Mouse (Mus musculus) liver, embryonic 15.5 days (tissue): Measurements from ENCODE around the gene Pik3cd. TPM values are rescaled to one million over a fixed set of nuclear protein-coding genes. Genes with fewer than 3 reads are reported as not detected.

Source experiments
- ATAC-seq: fragments of 200-750 bp; cut with Nextera tagmentation; 2 replicates; pipeline ENCODE4 v1.8.0; 2017; ENCODE audit warnings: moderate number of reproducible peaks, mild to moderate bottlenecking, moderate library complexity; ENCODE audit not compliant: insufficient read depth
- H3K27ac ChIP-seq: fragments of 300-500 bp; sonication (generic); replicated peaks from 2 replicates; pipeline ENCODE4 v1.5.1; 2015; ENCODE audit warnings: mild to moderate bottlenecking, inconsistent platforms
- H3K27me3 ChIP-seq: fragments of 300-500 bp; sonication (generic); 2 replicates; pipeline ENCODE4 v1.6.1; 2015; ENCODE audit warnings: mild to moderate bottlenecking, inconsistent platforms
- H3K36me3 ChIP-seq: fragments of 300-500 bp; sonication (generic); replicated peaks from 2 replicates; pipeline ENCODE4 v1.6.1; 2015; ENCODE audit warnings: moderate library complexity, mild to moderate bottlenecking, inconsistent platforms
- H3K4me1 ChIP-seq: fragments of 300-500 bp; sonication (generic); replicated peaks from 2 replicates; pipeline ENCODE4 v1.6.1; 2015; ENCODE audit warnings: inconsistent platforms
- H3K4me2 ChIP-seq: fragments of 300-500 bp; sonication (generic); 2 replicates; pipeline ENCODE4 v1.6.1; 2015; ENCODE audit warnings: moderate library complexity, mild to moderate bottlenecking, inconsistent platforms
- H3K4me3 ChIP-seq: fragments of 300-500 bp; sonication (generic); replicated peaks from 2 replicates; pipeline ENCODE4 v1.5.1; 2015; ENCODE audit warnings: mild to moderate bottlenecking, inconsistent platforms
- H3K9ac ChIP-seq: fragments of 300-500 bp; sonication (generic); 2 replicates; pipeline ENCODE4 v1.6.1; 2015; ENCODE audit warnings: moderate library complexity, mild to moderate bottlenecking, inconsistent platforms
- H3K9me3 ChIP-seq: fragments of 300-500 bp; sonication (generic); replicated peaks from 2 replicates; pipeline ENCODE4 v1.6.1; 2016; ENCODE audit warnings: inconsistent platforms
- WGBS: fragments of 180-500 bp; shearing (Covaris S2); methylation state at CpG from one replicate; pipeline ENCODE4 v1.1.7; 2015; ENCODE audit warnings: mixed read lengths; ENCODE audit not compliant: insufficient replicate concordance; 5-methylcytosine and 5-hydroxymethylcytosine counted together
- polyA plus RNA-seq: library from polyadenylated mRNA; unstranded; fragments of >200 nt; fragmentation: Nextera tagmentation; extraction: Ambion mirVana; gene quantifications from 2 replicates; pipeline ENCODE4 v1.2.1, GENCODE M21; 2015

The Pik3cd gene
- polyA plus RNA-seq, 1 experiment from 2014 or later = 7.3 TPM

DNA sequence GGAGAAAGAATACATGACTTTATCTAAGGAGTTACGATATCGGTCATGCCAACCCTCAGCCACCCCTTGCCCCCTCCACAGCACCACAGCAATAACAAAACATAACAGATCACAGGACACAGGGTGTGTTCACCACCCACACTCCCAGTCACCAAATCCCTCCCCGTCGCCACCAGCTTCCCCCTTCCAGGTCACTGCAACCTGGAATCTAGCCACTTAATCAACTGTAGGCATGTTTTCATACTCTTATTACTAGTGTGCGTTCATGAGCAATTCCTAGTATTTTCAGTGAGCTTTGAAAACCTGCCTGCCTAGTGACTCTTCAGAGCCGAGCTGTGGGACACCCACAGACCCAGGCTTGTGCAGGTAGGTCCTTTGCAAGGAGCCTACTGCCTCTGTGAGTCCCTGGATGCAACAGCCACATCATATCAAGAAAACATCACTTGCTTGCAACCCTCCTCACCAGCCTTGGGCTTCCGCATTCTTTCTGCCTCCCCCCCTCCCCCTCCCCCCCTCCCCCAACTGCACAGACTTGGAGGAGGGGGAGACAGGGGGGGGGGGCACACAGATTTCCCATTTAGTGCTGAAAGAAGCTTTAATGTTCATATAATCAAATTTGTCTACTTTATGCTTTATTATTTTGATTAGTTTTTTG lies 38.4 kb downstream of the Pik3cd start:
- no peak for ATAC-seq
- Histone ChIP-seq H3K27me3 (no peaks in the 10 kb centered on the region), H3K4me2 (no peak overlapping the region), H3K9me3 (no peaks in the 10 kb centered on the region), H3K9ac (no peak overlapping the region), H3K27ac (no peak overlapping the region), H3K4me1 (peaks cover 7% of the 10 kb centered on the region; the same call in 1 of the 2 replicates), H3K4me3 (no peak overlapping the region), H3K36me3 (peaks cover under 1% of the 10 kb centered on the region; the same call in 1 of the 2 replicates)
- 48% methylated on average over 7 of the region's 7 CpGs for WGBS

DNA sequence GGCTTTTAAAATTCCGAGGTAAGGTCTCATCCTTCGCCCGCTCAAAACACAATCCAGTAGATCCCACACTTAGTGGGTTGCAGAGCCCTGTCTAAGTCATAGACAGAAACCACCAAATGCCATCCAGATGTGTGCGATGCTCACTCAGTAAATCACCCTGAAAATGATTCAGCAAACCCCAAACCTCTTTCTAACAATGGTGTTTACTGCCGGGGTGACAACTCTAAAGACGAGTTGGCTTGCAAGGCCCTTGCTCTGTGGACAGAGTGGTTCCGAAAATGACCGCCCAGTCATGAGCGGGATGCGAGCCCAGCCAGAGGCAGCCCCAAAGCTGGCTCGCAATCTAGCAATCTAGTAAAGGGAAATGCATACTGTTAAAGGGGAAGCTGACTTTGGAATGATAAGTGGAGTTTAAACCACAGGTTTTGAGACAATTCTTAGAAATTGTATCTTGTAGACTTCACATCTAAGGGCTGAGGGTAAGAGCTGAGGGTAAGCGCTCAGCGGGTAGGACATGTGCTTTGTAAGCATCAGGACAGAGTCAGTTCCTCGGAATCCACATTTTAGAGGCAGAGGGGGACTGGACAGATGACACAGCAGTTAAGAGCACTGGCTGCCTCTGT lies 40.3 kb downstream of the Pik3cd start:
- H3K9ac ChIP-seq = no peak overlapping the region
- peaks cover 2% of the 10 kb centered on the region; the same call in 1 of the 2 replicates for H3K36me3 ChIP-seq
- ATAC-seq = 0 out of 2 replicates have a peak, but pooled peaks have one; percentile 20
- no peak overlapping the region for H3K4me3 ChIP-seq
- no peaks in the 10 kb centered on the region for H3K9me3 ChIP-seq
- H3K27ac ChIP-seq = no peak overlapping the region
- H3K27me3 ChIP-seq = no peaks in the 10 kb centered on the region
- peaks cover 7% of the 10 kb centered on the region; the same call in 1 of the 2 replicates for H3K4me1 ChIP-seq
- 22% methylated on average over 14 of the region's 14 CpGs for WGBS
- no peak overlapping the region for H3K4me2 ChIP-seq

DNA sequence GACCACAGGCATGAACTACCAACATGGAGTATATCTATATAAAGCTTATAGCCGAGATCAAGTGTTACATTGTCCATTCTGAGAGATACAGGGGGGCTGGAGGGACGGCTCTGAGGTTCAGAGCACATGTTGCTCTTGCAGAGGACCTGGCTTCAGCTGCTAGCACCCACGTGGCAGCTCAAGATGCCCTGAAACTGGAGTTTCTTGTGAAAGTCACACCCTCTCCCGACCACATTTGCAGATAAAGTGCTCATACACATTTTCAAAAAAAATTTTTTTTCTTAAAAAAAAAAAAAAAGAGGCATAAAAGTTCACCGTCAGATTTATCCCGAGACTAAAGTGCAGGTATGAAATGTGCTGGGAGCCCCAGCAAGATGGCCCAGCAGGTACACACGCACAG lies 41.8 kb downstream of the Pik3cd start:
- Histone ChIP-seq H3K4me3 (no peak overlapping the region), H3K4me1 (peaks cover 7% of the 10 kb centered on the region; the same call in 1 of the 2 replicates), H3K27me3 (no peaks in the 10 kb centered on the region), H3K4me2 (no peak overlapping the region), H3K36me3 (peaks cover 3% of the 10 kb centered on the region; the same call in 1 of the 2 replicates), H3K9me3 (no peaks in the 10 kb centered on the region), H3K27ac (no peak overlapping the region), H3K9ac (no peak overlapping the region)
- 43% methylated on average over 7 of the region's 7 CpGs for WGBS
- ATAC-seq = no peak

DNA sequence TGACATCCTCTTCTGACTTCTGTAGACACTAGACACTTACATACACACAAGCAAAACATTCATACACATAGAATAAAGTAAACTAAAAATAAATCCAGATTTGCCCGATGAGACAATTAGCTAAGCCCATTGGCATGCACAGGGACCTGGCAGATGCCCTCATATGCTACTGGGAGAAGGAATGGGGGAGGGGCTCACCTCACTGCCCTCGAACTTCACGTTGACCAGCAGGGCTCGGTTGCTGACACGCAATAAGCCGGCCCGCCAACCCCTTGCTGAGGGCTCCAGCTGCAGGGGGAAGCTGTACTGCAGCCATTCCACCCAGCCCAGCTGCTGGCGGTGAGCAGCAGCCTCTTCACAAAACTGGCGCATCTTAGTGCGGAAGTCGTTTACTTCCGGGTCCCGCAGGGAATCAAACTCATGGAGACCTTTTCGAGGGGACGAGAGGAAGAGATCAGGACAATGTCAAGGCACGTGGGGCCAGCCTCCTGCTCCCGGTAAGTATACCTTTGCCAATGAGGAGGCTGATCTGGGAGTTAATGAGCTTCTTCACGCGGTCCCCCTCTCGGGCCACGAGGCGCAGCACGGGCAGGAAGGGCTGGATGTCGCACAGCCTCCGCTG lies 42.8 kb downstream of the Pik3cd start:
- no peak for ATAC-seq
- Histone ChIP-seq H3K4me1 (peaks cover 7% of the 10 kb centered on the region; the same call in 1 of the 2 replicates), H3K4me2 (no peak overlapping the region), H3K9ac (no peak overlapping the region), H3K27ac (no peak overlapping the region), H3K36me3 (peaks cover 5% of the 10 kb centered on the region), H3K9me3 (no peaks in the 10 kb centered on the region), H3K4me3 (no peak overlapping the region), H3K27me3 (no peaks in the 10 kb centered on the region)
- WGBS = 76% methylated on average over 25 of the region's 25 CpGs

DNA sequence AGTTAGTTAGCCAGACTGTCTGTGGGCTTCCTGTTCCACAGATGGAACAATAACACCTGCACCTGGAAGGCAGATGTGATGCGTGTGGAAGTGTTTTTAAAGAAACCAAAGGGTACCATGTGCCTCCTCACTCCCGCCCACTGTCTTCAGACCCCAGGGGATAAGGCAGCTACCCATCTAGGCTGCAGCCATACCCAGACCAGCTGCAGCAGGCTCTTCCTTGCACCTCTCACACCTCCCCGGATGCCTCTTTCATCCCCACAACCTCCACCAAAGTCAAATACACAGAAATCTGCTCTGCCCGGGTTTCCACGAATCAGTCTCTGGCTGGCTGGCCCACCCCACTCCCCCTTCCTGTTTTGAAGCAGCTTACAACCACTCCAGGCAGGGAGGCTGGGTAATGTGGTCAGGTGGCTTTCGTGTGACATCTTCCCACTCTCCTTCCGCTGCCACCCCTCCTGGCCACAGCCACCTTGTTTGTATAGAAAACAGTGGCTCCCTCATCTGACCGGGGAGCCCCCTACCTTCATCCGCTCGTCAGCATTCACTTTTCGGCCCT lies 44.4 kb downstream of the Pik3cd start:
- no peak overlapping the region for H3K27ac ChIP-seq
- no peak for ATAC-seq
- no peaks in the 10 kb centered on the region for H3K27me3 ChIP-seq
- peaks cover 9% of the 10 kb centered on the region for H3K36me3 ChIP-seq
- no peak overlapping the region for H3K4me2 ChIP-seq
- H3K4me3 ChIP-seq = no peak overlapping the region
- no peaks in the 10 kb centered on the region for H3K9me3 ChIP-seq
- 42% methylated on average over 11 of the region's 11 CpGs for WGBS
- H3K9ac ChIP-seq = no peak overlapping the region
- H3K4me1 ChIP-seq = 0 out of 2 replicates have a peak, but pooled peaks cover 4% of the 10 kb centered on the region

DNA sequence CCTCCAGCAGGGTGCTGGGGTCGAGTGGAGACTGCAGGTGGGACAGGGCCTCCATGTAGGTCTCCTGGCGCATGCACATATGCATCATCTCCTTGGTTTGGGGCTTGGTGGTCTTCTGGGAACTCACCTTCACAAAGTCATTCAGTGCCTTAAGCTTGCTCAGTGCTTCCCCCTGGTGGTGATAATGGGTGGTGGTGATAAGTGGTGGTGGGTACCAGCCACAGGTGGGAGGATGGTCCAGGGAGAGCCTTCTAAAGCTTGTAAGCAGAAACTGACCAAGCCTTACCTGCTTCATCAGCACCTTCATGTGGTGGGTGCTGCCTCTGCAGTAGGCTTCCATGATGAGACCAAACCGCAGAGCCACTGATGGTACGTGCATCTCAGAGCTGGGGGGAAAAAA lies 48.1 kb downstream of the Pik3cd start:
- WGBS = 68% methylated on average over 4 of the region's 4 CpGs

DNA sequence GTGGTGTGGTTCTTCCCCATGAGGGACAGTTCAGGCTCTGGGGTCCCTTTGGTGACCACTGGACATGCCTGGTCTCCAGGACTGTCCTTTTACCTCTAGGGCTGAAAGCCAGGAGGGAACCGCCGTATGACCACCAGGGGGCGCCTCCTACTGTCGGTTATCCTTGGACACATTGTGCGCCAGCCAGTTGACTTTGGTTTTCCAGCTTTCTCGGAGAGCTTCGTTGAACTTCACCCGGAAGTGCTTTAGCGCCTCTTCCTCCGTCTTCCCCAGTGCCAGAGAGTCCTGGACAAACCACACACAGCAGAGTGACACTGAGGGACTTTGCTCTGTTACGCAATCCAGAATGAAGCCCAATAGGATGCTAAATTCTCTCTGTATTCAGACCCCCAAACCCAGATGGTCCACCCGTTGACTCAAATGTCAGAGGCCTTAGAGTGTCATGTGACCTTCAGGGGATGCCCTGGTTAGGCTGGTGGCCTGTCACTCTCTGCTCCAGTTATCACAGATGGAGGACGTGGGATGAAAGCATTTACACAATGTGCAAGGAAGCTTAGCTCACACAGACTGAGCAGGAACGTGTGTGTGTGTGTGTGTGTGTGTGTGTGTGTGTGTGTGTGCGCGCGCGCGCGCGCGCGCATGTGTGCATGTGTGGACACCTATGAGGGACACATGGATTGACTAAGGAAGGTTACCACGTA lies 51.7 kb downstream of the Pik3cd start:
- ATAC-seq = no peak
- 56% methylated on average over 24 of the region's 24 CpGs for WGBS
- Histone ChIP-seq H3K9ac (no peak overlapping the region), H3K27ac (no peak overlapping the region), H3K4me2 (no peak overlapping the region; the same call in 1 of the 2 replicates), H3K36me3 (peaks cover 17% of the 10 kb centered on the region), H3K27me3 (no peaks in the 10 kb centered on the region), H3K4me3 (no peak overlapping the region), H3K9me3 (no peaks in the 10 kb centered on the region), H3K4me1 (peaks cover 23% of the 10 kb centered on the region; the same call in 1 of the 2 replicates)

More for the DNA sequence above, 48.1 kb downstream of the Pik3cd start:
- no peaks in the 10 kb centered on the region for H3K27me3 ChIP-seq
- no peak overlapping the region for H3K4me3 ChIP-seq
- H3K9ac ChIP-seq = no peak overlapping the region
- H3K36me3 ChIP-seq = peaks cover 15% of the 10 kb centered on the region
- H3K9me3 ChIP-seq = no peaks in the 10 kb centered on the region
- no peak for ATAC-seq
- no peak overlapping the region for H3K4me2 ChIP-seq
- H3K4me1 ChIP-seq = peaks cover 8% of the 10 kb centered on the region; the same call in 1 of the 2 replicates
- no peak overlapping the region for H3K27ac ChIP-seq

DNA sequence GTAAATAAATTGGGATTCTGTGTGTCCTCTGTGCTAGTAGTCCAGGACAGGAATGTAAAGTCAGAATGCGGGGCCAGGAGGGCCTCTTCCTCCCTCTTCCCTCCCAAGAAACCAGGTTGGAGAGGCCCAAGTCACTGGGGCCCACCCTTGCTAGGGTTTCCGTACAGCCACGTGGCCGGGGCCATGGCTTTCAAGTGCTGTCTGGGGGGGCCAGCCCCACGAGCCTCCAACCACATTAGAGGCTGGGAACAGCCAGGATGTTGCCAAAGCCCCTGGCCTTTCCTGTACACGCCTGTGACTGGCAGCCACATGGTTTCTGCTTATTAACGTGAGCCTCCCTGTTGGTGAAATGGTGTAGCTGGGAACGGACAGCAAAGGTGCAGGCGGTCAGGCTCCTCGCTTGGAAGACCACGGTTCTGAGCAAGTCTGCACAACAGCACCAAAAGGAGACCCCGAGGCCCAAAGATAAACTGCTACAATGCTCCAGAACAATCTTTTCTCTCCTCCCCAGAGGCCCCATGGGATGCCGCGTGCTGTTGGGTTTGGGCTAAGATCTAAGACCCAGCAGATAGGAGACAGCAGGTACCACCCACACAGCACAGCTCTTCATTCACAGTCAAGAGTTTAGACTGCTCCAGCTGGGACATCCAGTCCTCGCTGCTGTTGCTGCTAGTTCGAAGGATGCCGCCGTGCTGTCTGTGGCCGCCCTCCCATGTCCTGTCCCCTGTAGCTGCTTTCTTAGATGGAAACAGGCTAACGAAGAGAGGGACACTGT lies 54.2 kb downstream of the Pik3cd start:
- no peaks in the 10 kb centered on the region for H3K27me3 ChIP-seq
- ATAC-seq = 0 out of 2 replicates have a peak, but pooled peaks have one; percentile 17
- H3K4me3 ChIP-seq = no peak overlapping the region
- peaks cover 23% of the 10 kb centered on the region; the same call in 1 of the 2 replicates for H3K4me1 ChIP-seq
- H3K36me3 ChIP-seq = peaks cover 11% of the 10 kb centered on the region
- H3K9me3 ChIP-seq = no peaks in the 10 kb centered on the region
- H3K4me2 ChIP-seq = peak overlapping the region; percentile 20; the same call in 1 of the 2 replicates
- H3K27ac ChIP-seq = no peak overlapping the region
- WGBS = 44% methylated on average over 20 of the region's 20 CpGs
- H3K9ac ChIP-seq = no peak overlapping the region

DNA sequence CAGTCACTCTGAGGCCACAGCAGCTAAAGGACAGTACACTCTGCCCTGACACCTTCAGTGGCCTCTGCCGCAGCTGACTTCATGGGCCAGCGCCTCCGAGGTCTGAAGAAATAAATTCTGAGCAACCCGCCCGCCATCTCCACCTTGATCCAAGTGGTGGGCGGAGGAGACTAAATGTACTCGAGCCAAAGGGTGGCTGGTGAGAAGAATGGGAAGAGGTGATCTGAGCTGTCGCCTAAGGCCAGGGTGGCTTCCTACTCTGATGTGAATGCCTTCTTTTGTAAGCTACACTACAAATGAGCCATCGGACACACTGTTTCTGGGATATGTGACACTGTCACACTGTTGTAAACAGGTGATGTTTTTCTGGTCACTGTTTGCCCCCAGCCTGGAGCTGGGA lies 56.6 kb downstream of the Pik3cd start:
- Histone ChIP-seq H3K4me3 (no peak overlapping the region), H3K27me3 (no peaks in the 10 kb centered on the region), H3K4me1 (peaks cover 27% of the 10 kb centered on the region), H3K9me3 (no peaks in the 10 kb centered on the region), H3K4me2 (no peak overlapping the region), H3K9ac (no peak overlapping the region), H3K36me3 (peaks cover 5% of the 10 kb centered on the region; the same call in 1 of the 2 replicates), H3K27ac (no peak overlapping the region)
- no peak for ATAC-seq
- WGBS = 75% methylated on average over 9 of the region's 9 CpGs

DNA sequence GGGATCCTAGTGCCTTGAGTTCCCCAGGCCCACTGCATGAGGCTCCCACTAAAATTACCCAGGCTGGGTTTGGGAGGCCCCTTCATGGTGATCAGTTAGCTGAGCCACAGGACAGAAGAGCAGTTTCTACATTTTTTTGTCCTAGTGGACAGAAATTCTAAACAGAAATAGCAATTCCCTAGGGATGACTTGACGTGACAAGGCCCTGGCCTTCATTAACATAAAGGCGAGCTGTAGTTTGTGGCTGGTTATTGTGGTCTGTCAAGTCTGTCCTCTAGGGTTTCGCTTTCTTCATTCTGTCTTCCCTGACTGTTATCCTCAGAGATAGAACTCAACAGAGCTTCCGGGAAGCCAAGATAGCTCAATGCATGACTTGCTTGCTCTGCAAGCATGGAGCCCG lies 60.4 kb downstream of the Pik3cd start:
- Histone ChIP-seq H3K27ac (no peak overlapping the region), H3K4me3 (no peak overlapping the region), H3K4me1 (peaks cover 4% of the 10 kb centered on the region), H3K27me3 (no peaks in the 10 kb centered on the region), H3K4me2 (no peak overlapping the region), H3K36me3 (no peaks in the 10 kb centered on the region), H3K9me3 (no peaks in the 10 kb centered on the region), H3K9ac (no peak overlapping the region)
- no peak for ATAC-seq
- 69% methylated on average over 5 of the region's 5 CpGs for WGBS
